Mouse (Mus musculus) midbrain, embryonic 15.5 days (tissue): ENCODE measurements at regions not wholly inside any gene's neighbourhood (a gene's known extent, or its start where the extent isn't known, plus 50 kb on each side); places are given as distances from the start of the nearest gene placed in this dataset.
"Not testable (repeated sequence)": the region's sequence is repeated elsewhere in the genome, so short reads cannot be mapped to it uniquely, and the experiment has no call there.

Source experiments
- ATAC-seq: fragments of 200-750 bp; cut with Nextera tagmentation; replicated peaks from 2 replicates; pipeline ENCODE4 v1.8.0; 2017; ENCODE audit warnings: moderate TSS enrichment
- H3K27ac ChIP-seq: fragments of 300-500 bp; sonication (generic); 2 replicates; pipeline ENCODE4 v1.5.1; 2015; ENCODE audit warnings: mild to moderate bottlenecking, inconsistent platforms
- H3K27me3 ChIP-seq: fragments of 300-500 bp; sonication (generic); replicated peaks from 2 replicates; pipeline ENCODE4 v1.6.1; 2015; ENCODE audit warnings: inconsistent platforms
- H3K36me3 ChIP-seq: fragments of 300-500 bp; sonication (generic); replicated peaks from 2 replicates; pipeline ENCODE4 v1.6.1; 2015; ENCODE audit warnings: inconsistent platforms
- H3K4me1 ChIP-seq: fragments of 300-500 bp; sonication (generic); 2 replicates; pipeline ENCODE4 v1.6.1; 2015; ENCODE audit warnings: inconsistent platforms
- H3K4me2 ChIP-seq: fragments of 300-500 bp; sonication (generic); 2 replicates; pipeline ENCODE4 v1.6.1; 2015; ENCODE audit warnings: inconsistent platforms, mild to moderate bottlenecking, moderate library complexity
- H3K4me3 ChIP-seq: fragments of 300-500 bp; sonication (generic); 2 replicates; pipeline ENCODE4 v1.5.1; 2015; ENCODE audit warnings: mild to moderate bottlenecking, inconsistent platforms
- H3K9ac ChIP-seq: fragments of 300-500 bp; sonication (generic); 2 replicates; pipeline ENCODE4 v1.6.1; 2015; ENCODE audit warnings: mild to moderate bottlenecking, inconsistent platforms
- H3K9me3 ChIP-seq: fragments of 300-500 bp; sonication (generic); 2 replicates; pipeline ENCODE4 v1.6.1; 2016; ENCODE audit warnings: inconsistent platforms
- WGBS: fragments of 180-500 bp; shearing (Covaris S2); methylation state at CpG from one replicate; pipeline ENCODE4 v1.1.7; 2015; ENCODE audit warnings: mixed read lengths; 5-methylcytosine and 5-hydroxymethylcytosine counted together

DNA sequence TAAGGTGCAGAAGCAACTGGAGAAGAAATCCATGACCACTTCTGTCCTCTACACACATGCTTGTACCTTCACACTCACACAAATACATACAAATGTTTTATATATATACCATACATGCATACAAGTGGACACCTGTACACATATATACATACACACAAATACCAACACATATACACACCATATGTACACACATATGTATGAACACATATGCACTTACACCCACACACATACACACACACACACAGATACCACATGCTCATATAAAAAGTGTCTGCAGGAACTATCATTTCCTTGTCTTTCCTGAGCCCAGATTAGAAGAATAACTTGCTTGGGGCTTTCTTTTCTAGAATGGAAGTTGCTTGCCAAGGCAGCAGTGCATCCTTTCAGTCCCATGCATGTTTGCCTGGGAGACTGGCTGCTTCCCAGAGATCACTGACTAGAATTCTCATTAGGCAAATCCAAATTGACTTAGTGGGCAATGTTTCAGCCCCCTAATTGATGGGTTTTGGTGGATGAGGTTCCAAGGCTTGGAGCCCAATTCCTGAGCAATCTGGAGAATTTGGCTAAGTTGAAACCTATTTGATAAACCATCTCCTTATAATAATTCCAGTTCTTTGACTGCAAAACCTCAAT lies 169.2 kb upstream of the Hddc2 start:
- no peaks in the 10 kb centered on the region for H3K36me3 ChIP-seq
- H3K4me2 ChIP-seq = no peak overlapping the region
- H3K9ac ChIP-seq = no peak overlapping the region
- H3K4me3 ChIP-seq = no peak overlapping the region
- H3K27ac ChIP-seq = no peak overlapping the region
- H3K4me1 ChIP-seq = no peaks in the 10 kb centered on the region
- no peak for ATAC-seq
- H3K9me3 ChIP-seq = no peaks in the 10 kb centered on the region
- H3K27me3 ChIP-seq = no peaks in the 10 kb centered on the region

GRCm38 (mm10) chr10:31144489-31144872 lies 168.7 kb upstream of the Hddc2 start:
- no peak overlapping the region for H3K4me3 ChIP-seq
- H3K27me3 ChIP-seq = no peaks in the 10 kb centered on the region
- H3K9ac ChIP-seq = no peak overlapping the region
- no peak for ATAC-seq
- H3K4me1 ChIP-seq = no peaks in the 10 kb centered on the region
- no peak overlapping the region for H3K4me2 ChIP-seq
- 78% methylated on average over 3 of the region's 3 CpGs for WGBS
- no peak overlapping the region for H3K27ac ChIP-seq
- no peaks in the 10 kb centered on the region for H3K36me3 ChIP-seq
- H3K9me3 ChIP-seq = no peaks in the 10 kb centered on the region

DNA sequence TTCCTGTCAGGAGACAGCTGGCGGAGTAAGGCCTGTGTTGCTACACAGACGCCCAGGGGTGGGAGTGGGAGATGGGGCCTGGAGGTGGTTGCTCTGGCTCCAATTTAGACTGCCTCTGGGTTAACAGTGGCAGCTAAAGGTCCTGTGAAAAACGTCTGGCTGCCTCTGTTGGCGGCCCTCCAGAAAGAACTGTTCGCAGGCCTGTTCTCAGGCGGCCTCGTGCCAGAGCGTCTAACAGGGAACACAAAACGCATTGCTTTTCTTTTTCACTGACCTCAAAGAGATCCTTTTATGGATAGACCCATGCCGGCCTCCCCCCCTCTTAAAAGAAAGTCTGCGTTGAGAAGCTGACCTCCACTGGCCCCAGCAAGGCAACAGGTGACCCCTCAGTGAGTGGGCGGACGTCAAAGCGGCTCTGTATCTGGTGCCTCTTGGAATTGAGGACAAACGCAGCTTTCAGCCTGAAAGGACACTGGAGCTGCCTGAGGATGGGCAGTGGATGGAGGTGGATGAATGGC lies 140.0 kb upstream of the Hddc2 start:
- Histone ChIP-seq H3K4me2 (no peak overlapping the region), H3K27me3 (no peaks in the 10 kb centered on the region), H3K36me3 (no peaks in the 10 kb centered on the region), H3K9ac (no peak overlapping the region), H3K27ac (peak overlapping the region; percentile 30; the same call in 1 of the 2 replicates), H3K9me3 (no peaks in the 10 kb centered on the region), H3K4me1 (no peaks in the 10 kb centered on the region), H3K4me3 (no peak overlapping the region)
- ATAC-seq = peak; percentile 90
- WGBS = 55% methylated on average over 15 of the region's 15 CpGs

GRCm38 (mm10) chr10:31189577-31189976 lies 123.6 kb upstream of the Hddc2 start:
- Histone ChIP-seq H3K36me3 (no peaks in the 10 kb centered on the region), H3K4me1 (no peaks in the 10 kb centered on the region), H3K27ac (no peak overlapping the region), H3K9ac (no peak overlapping the region), H3K9me3 (no peaks in the 10 kb centered on the region), H3K27me3 (no peaks in the 10 kb centered on the region), H3K4me3 (no peak overlapping the region), H3K4me2 (no peak overlapping the region)
- ATAC-seq = no peak
- 58% methylated on average over 1 of the region's 1 CpGs for WGBS

DNA sequence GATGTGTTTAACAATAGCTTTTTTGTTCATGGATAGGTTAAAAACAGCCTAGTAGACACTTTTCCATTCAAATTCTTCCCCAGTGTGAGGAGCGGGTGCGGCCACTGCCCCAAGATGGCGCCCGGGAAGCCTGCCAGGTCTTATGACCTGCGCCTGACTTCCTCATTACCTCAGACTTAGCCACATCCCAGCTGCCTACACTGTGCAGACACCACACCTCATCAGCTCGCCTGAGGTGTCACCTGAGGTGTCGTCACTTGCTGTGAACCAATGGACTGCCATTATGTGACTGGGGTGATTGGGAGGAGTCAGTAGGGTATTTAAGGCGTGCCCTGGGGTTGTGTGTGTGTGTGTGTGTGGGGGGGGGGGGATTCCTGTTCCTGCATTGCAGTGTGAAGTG lies 101.0 kb upstream of the Hddc2 start:
- not testable (repeated sequence) for H3K4me3 ChIP-seq, H3K9ac ChIP-seq, ATAC-seq, H3K9me3 ChIP-seq, H3K27me3 ChIP-seq, H3K4me2 ChIP-seq, H3K4me1 ChIP-seq, H3K27ac ChIP-seq, H3K36me3 ChIP-seq
- WGBS = 91% methylated on average over 8 of the region's 8 CpGs

- 80% methylated on average over 2 of the region's 2 CpGs for WGBS
- Histone ChIP-seq H3K9me3 (no peaks in the 10 kb centered on the region), H3K4me3 (no peak overlapping the region), H3K4me1 (no peaks in the 10 kb centered on the region), H3K4me2 (no peak overlapping the region), H3K36me3 (no peaks in the 10 kb centered on the region), H3K27ac (no peak overlapping the region), H3K27me3 (no peaks in the 10 kb centered on the region), H3K9ac (no peak overlapping the region)
- ATAC-seq = no peak
These were observed 100.3 kb upstream of the Hddc2 start for GRCm38 (mm10) chr10:31212778-31213454.

- no peak overlapping the region for H3K4me2 ChIP-seq
- H3K4me1 ChIP-seq = no peaks in the 10 kb centered on the region
- no peaks in the 10 kb centered on the region for H3K27me3 ChIP-seq
- no peak for ATAC-seq
- H3K9me3 ChIP-seq = no peaks in the 10 kb centered on the region
- no peak overlapping the region for H3K27ac ChIP-seq
- no peak overlapping the region for H3K9ac ChIP-seq
- WGBS = 81% methylated on average over 1 of the region's 1 CpGs
- no peaks in the 10 kb centered on the region for H3K36me3 ChIP-seq
- H3K4me3 ChIP-seq = no peak overlapping the region
These were observed 91.3 kb upstream of the Hddc2 start for GRCm38 (mm10) chr10:31221902-31222301.

GRCm38 (mm10) chr10:31229078-31229477 lies 84.1 kb upstream of the Hddc2 start:
- H3K4me3 ChIP-seq = no peak overlapping the region
- no peak overlapping the region for H3K9ac ChIP-seq
- no peaks in the 10 kb centered on the region for H3K9me3 ChIP-seq
- no peak overlapping the region for H3K27ac ChIP-seq
- no peaks in the 10 kb centered on the region for H3K27me3 ChIP-seq
- 95% methylated on average over 3 of the region's 3 CpGs for WGBS
- ATAC-seq = no peak
- no peaks in the 10 kb centered on the region for H3K36me3 ChIP-seq
- H3K4me1 ChIP-seq = no peaks in the 10 kb centered on the region
- no peak overlapping the region for H3K4me2 ChIP-seq

- Histone ChIP-seq H3K27ac (no peak overlapping the region), H3K9ac (no peak overlapping the region), H3K27me3 (no peaks in the 10 kb centered on the region), H3K4me3 (no peak overlapping the region), H3K4me1 (no peaks in the 10 kb centered on the region), H3K4me2 (no peak overlapping the region), H3K36me3 (no peaks in the 10 kb centered on the region), H3K9me3 (no peaks in the 10 kb centered on the region)
- WGBS = 78% methylated on average over 3 of the region's 3 CpGs
- ATAC-seq = no peak
These were observed 70.7 kb upstream of the Hddc2 start for GRCm38 (mm10) chr10:31242442-31242966.

DNA sequence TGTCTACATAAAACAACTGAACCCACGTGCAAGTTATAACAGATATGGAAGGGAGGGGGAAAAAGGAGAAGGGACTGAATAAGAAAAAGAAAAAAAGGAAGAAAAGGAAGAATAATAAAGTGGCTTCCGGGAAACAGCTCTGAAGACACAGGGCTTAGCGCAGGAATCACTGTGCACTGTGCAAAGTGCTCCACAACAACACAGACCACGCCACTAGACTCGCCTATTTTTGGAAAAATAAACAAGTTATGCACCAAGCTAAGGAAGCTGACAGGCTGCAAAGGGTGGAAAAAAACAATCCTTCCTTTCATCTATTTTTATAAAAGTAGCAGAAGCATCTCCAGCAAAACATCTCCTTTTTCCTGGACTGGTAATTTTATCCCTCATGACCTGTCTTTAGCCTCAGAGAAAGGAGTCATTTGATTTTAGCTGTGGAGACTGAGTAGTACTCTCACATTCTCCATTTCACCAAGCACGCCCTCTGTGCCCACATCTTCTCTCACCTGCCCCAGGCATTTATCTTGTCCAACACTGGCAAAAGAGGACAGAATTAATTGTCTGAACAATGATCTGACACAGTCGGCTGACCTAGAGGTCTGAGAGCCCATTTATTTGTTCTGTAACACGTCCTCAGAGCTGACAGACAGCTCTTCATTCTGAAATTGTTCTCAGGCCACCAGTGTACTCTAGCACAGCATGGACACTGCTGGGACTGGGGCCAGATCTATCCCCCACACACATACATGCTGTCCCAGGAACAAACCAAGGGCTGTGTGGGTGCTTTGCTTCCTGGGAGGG lies 60.4 kb upstream of the Hddc2 start:
- H3K9ac ChIP-seq = no peak overlapping the region
- ATAC-seq = no peak
- no peak overlapping the region for H3K27ac ChIP-seq

DNA sequence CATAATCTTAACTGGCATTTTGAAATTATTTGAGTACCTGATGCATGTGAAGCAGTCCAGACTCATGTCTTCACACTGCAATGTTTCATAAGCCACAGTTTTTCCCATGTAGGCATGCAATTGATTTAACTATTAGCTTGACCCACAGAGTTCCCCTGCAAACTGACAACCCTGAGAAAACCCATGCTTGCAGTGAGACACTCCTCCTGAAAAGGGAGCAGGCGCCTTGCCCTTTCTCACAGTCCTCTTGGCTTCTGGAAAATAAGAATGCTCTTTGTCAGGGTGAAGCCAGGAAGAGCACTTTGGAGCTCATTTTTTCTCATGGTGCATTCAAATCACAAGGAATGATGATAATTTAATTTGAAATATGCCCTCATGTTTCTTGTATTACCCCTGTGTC lies 56.2 kb upstream of the Hddc2 start:
- ATAC-seq = no peak
- H3K9ac ChIP-seq = no peak overlapping the region
- no peaks in the 10 kb centered on the region for H3K36me3 ChIP-seq
- H3K4me2 ChIP-seq = no peak overlapping the region
- no peaks in the 10 kb centered on the region for H3K9me3 ChIP-seq
- no peaks in the 10 kb centered on the region for H3K27me3 ChIP-seq
- H3K4me1 ChIP-seq = no peaks in the 10 kb centered on the region
- WGBS = 75% methylated on average over 1 of the region's 1 CpGs
- no peak overlapping the region for H3K4me3 ChIP-seq
- no peak overlapping the region for H3K27ac ChIP-seq

More for the DNA sequence above, 60.4 kb upstream of the Hddc2 start:
- Histone ChIP-seq H3K4me2 (no peak overlapping the region), H3K36me3 (no peaks in the 10 kb centered on the region), H3K4me1 (no peaks in the 10 kb centered on the region), H3K9me3 (no peaks in the 10 kb centered on the region), H3K27me3 (no peaks in the 10 kb centered on the region), H3K4me3 (no peak overlapping the region)
- 62% methylated on average over 8 of the region's 8 CpGs for WGBS

- no peak overlapping the region for H3K27ac ChIP-seq
- no peaks in the 10 kb centered on the region for H3K27me3 ChIP-seq
- H3K9me3 ChIP-seq = no peaks in the 10 kb centered on the region
- 89% methylated on average over 1 of the region's 1 CpGs for WGBS
- H3K36me3 ChIP-seq = no peaks in the 10 kb centered on the region
- no peak overlapping the region for H3K4me2 ChIP-seq
- no peaks in the 10 kb centered on the region for H3K4me1 ChIP-seq
- ATAC-seq = no peak
- no peak overlapping the region for H3K9ac ChIP-seq
- H3K4me3 ChIP-seq = no peak overlapping the region
These were observed 55.6 kb upstream of the Hddc2 start for GRCm38 (mm10) chr10:31257611-31258010.
